Mouse (Mus musculus) CD4-positive naive resting alpha-beta T cell, adult 76 days (primary cell): ENCODE results near the gene Olfr588-ps1. TPM values are rescaled to one million over a fixed set of nuclear protein-coding genes. Genes with fewer than 3 reads are reported as not detected.

Experiments
- total RNA-seq: library from RNA; stranded (reverse); gene quantifications from one replicate; pipeline ENCODE4 v1.2.4, GENCODE M21; 2023

Gene Olfr588-ps1
- not detected for total RNA-seq

GRCm38 (mm10) chr7:103140579-103140978 lies at the start of gene Olfr588-ps1:
Olfr588-ps1 (plus strand) TSS chr7:103140879.

DNA sequence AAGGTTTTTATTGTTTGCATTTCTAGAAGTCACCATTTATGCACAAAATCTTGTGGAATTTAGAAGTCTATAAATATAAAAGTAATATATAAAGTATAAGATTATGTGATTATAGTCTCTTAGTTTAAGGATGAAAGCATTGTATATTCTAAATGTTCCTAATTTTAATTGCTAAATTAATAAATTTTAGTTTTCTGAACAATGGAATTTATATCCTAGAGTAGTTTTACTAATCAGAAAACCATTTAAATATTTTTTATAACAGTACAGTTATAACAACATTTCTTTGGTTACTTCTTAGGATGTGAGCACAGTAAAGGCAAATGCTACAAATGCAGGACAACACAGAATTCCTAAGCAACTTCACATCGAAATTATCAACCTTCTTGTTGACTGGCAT lies 43.3 kb upstream of the Olfr588-ps1 start, which contains the start of gene Olfr585:
Gene Olfr585, plus strand, starts transcription at position 301 of the 400 bp plus-strand sequence.

DNA sequence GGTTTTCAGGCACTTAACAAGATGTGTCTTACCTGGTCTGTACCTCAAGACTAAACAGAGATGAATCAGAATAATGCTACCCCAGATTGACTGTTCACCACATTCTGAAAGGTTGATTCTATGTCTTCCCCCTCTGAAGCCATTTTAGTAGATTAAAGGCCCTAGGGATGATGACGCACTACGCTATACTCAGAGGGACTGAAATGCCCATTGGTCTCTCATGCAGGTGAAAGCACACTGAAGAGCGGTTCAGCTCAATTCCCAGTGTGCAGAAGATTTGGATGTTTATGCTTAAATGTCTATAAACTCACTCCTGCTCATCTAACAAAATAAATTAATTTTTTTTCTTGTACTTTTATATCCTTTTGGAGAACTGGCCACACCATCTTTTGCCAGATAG lies 15.1 kb upstream of the Olfr588-ps1 start, which contains the start of gene Olfr586:
Gene Olfr586, minus strand, starts transcription at position 101 of the 400 bp plus-strand sequence.

GRCm38 (mm10) chr7:103156256-103156655 lies 15.6 kb downstream of the Olfr588-ps1 start, which contains the start of gene Olfr589:
Olfr589 (minus strand) TSS chr7:103156356.

GRCm38 (mm10) chr7:103178240-103178639 lies 37.6 kb downstream of the Olfr588-ps1 start, which contains the start of gene Olfr591:
Olfr591 (minus strand) TSS chr7:103178340.

DNA sequence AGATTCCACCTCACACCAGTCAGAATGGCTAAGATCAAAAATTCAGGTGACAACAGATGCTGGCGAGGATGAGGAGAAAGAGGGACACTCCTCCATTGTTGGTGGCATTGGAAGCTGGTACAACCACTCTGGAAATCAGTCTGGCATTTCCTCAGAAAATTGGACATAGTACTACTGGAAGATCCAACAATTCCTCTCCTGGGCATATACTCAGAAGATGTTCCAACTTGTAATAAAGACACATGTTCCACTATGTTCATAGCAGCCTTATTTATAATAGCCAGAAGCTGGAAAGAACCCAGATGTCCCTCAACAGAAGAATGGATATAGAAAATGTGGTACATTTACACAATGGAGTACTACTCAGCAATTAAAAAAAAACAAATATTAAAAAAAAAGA lies 43.8 kb downstream of the Olfr588-ps1 start, which contains the start of gene Olfr592:
Gene Olfr592, plus strand, starts transcription at position 301 of the 400 bp plus-strand sequence.

Other genes with a start within 250 kb of the Olfr588-ps1 start
- gene Olfr569, start 250.0 kb upstream of the Olfr588-ps1 start, total RNA-seq, result not detected
- gene Olfr570, start 246.3 kb upstream of the Olfr588-ps1 start, total RNA-seq, result not detected
- gene Olfr571, start 223.3 kb upstream of the Olfr588-ps1 start, total RNA-seq, result not detected
- gene Olfr572, start 216.5 kb upstream of the Olfr588-ps1 start, total RNA-seq, result not detected
- not detected for gene Olfr573-ps1, start 198.3 kb upstream of the Olfr588-ps1 start, total RNA-seq
- gene Olfr574, start 192.4 kb upstream of the Olfr588-ps1 start, total RNA-seq, result not detected
- gene Olfr575, start 182.1 kb upstream of the Olfr588-ps1 start, total RNA-seq, result not detected
- gene Olfr576, start 178.2 kb upstream of the Olfr588-ps1 start, total RNA-seq, result not detected
- gene Olfr577, start 164.9 kb upstream of the Olfr588-ps1 start, total RNA-seq, result not detected
- not detected for gene Olfr578, start 151.6 kb upstream of the Olfr588-ps1 start, total RNA-seq
- gene Olfr582, start 102.9 kb upstream of the Olfr588-ps1 start, total RNA-seq, result not detected
- gene Olfr583, start 89.6 kb upstream of the Olfr588-ps1 start, total RNA-seq, result not detected
- not detected for gene Olfr584, start 59.0 kb upstream of the Olfr588-ps1 start, total RNA-seq
- gene Olfr585, start 43.2 kb upstream of the Olfr588-ps1 start, total RNA-seq, result not detected
- gene Olfr586, start 15.2 kb upstream of the Olfr588-ps1 start, total RNA-seq, result not detected
- gene Olfr589, start 15.5 kb downstream of the Olfr588-ps1 start, total RNA-seq, result not detected
- gene Olfr591, start 37.5 kb downstream of the Olfr588-ps1 start, total RNA-seq, result not detected
- gene Olfr592, start 43.9 kb downstream of the Olfr588-ps1 start, total RNA-seq, result not detected
- not detected for gene Olfr593, start 71.0 kb downstream of the Olfr588-ps1 start, total RNA-seq
- gene Olfr594, start 76.1 kb downstream of the Olfr588-ps1 start, total RNA-seq, result not detected
- not detected for gene Usp17ld, start 111.6 kb downstream of the Olfr588-ps1 start, total RNA-seq
- gene Olfr596, start 164.8 kb downstream of the Olfr588-ps1 start, total RNA-seq, result not detected
- not detected for gene Olfr597, start 175.4 kb downstream of the Olfr588-ps1 start, total RNA-seq
- not detected for gene Olfr598, start 182.7 kb downstream of the Olfr588-ps1 start, total RNA-seq
- gene Olfr599, start 195.0 kb downstream of the Olfr588-ps1 start, total RNA-seq, result not detected
- not detected for gene Olfr600, start 208.8 kb downstream of the Olfr588-ps1 start, total RNA-seq
- gene Olfr601, start 221.8 kb downstream of the Olfr588-ps1 start, total RNA-seq, result not detected
- not detected for gene Olfr603, start 245.3 kb downstream of the Olfr588-ps1 start, total RNA-seq